Mouse (Mus musculus): Measurements from ENCODE around the gene Ndufs7. TPM values are rescaled to one million over a fixed set of nuclear protein-coding genes. Genes with fewer than 3 reads are reported as not detected.
A peak's percentile ranks its signal among the peaks of the same experiment; 100 is the strongest.

Gene Ndufs7
- polyA plus RNA-seq, 1 experiment from 2014 or later: 605 TPM

GRCm38 (mm10) chr10:80259861-80260641 is 11.1 kb downstream of the Ndufs7 start:
- H3K27me3 ChIP-seq (replicated peaks; ENCODE audit: control insufficient read depth, insufficient read depth, low read length): no peaks in the 10 kb centered on the region
- peak overlapping the region; percentile 45 for H3K4me3 ChIP-seq (ENCODE audit: low read depth, low read length)
- ATAC-seq: no peak
- H3K9me3 ChIP-seq (ENCODE audit: control insufficient read depth): no peaks in the 10 kb centered on the region
- WGBS: 7% methylated on average over 19 of the region's 19 CpGs
- peaks cover 41% of the 10 kb centered on the region for H3K36me3 ChIP-seq (ENCODE audit: control insufficient read depth, insufficient read depth)
- TF ChIP-seq CTCF (IDR thresholded peaks at IDR 0.05; ENCODE audit: low read depth): no peak
- H3K27ac ChIP-seq (ENCODE audit: low read depth, low read length): peak overlapping the region; percentile 93
- peak overlapping the region; percentile 95 for H3K4me2 ChIP-seq (replicated peaks; ENCODE audit: low read depth)
- H3K9ac ChIP-seq (ENCODE audit: low read depth, low read length): peak overlapping the region; percentile 51
- H3K4me1 ChIP-seq (replicated peaks; ENCODE audit: control insufficient read depth, insufficient read depth, low read length): peaks cover 7% of the 10 kb centered on the region; the same call in 1 of the 2 replicates

GRCm38 (mm10) chr10:80260642-80261584 is 12.0 kb downstream of the Ndufs7 start, which contains the start of the genes Gamt and Dazap1:
Gamt (minus strand) TSS chr10:80261012.
Dazap1 (plus strand) TSS chr10:80261486.
- peak within 1 kb of the TSS; percentile 54 for H3K9ac ChIP-seq (ENCODE audit: low read depth, low read length)
- TF ChIP-seq CTCF (IDR thresholded peaks at IDR 0.05; ENCODE audit: low read depth): 0 out of 2 replicates have a peak, but pooled peaks have one; percentile 1
- peak within 1 kb of the TSS; percentile 93 for H3K27ac ChIP-seq (ENCODE audit: low read depth, low read length)
- H3K36me3 ChIP-seq (ENCODE audit: control insufficient read depth, insufficient read depth): peaks cover 32% of the 10 kb centered on the region
- under 1% methylated on average over 49 of the region's 49 CpGs for WGBS
- H3K4me3 ChIP-seq (ENCODE audit: low read depth, low read length): peak within 1 kb of the TSS; percentile 45
- peak; percentile 88 for ATAC-seq
- H3K27me3 ChIP-seq (replicated peaks; ENCODE audit: control insufficient read depth, insufficient read depth, low read length): no peaks in the 10 kb centered on the region
- peaks cover 7% of the 10 kb centered on the region; the same call in 1 of the 2 replicates for H3K4me1 ChIP-seq (replicated peaks; ENCODE audit: control insufficient read depth, insufficient read depth, low read length)
- H3K9me3 ChIP-seq (ENCODE audit: control insufficient read depth): no peaks in the 10 kb centered on the region
- peak within 1 kb of the TSS; percentile 95 for H3K4me2 ChIP-seq (replicated peaks; ENCODE audit: low read depth)

- Histone ChIP-seq H3K36me3 (ENCODE audit: control insufficient read depth, insufficient read depth) (peaks cover 25% of the 10 kb centered on the region; the same call in 1 of the 2 replicates), H3K9ac (ENCODE audit: low read depth, low read length) (peak overlapping the region; percentile 54), H3K27me3 (replicated peaks; ENCODE audit: control insufficient read depth, insufficient read depth, low read length) (no peaks in the 10 kb centered on the region), H3K9me3 (ENCODE audit: control insufficient read depth) (no peaks in the 10 kb centered on the region), H3K4me2 (replicated peaks; ENCODE audit: low read depth) (peak overlapping the region; percentile 95), H3K27ac (ENCODE audit: low read depth, low read length) (peak overlapping the region; percentile 93), H3K4me1 (replicated peaks; ENCODE audit: control insufficient read depth, insufficient read depth, low read length) (peaks cover 7% of the 10 kb centered on the region; the same call in 1 of the 2 replicates), H3K4me3 (ENCODE audit: low read depth, low read length) (peak overlapping the region; percentile 45)
- ATAC-seq: peak; percentile 73
- under 1% methylated on average over 14 of the region's 14 CpGs for WGBS
- TF ChIP-seq CTCF (IDR thresholded peaks at IDR 0.05; ENCODE audit: low read depth): no peak
Observed at GRCm38 (mm10) chr10:80261585-80261968, 12.7 kb downstream of the Ndufs7 start.

DNA sequence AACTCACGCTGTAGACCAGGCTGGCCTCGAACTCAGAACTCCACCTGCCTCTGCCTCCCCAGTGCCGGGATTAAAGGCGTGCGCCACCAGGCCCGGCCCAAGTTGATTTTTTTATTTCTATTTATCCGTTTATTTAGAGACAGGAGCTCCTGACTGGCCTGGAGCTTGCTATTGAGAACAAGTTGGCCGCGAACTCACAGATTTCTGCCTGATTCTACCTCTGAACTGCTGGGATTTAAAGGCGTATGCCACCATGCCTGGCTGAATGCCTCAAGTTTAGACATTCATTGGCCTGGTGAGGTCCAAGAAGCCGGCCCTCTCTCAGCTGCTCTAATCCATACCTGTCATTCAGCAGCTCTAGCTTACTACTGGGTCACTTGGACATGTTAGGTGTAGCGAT is 13.2 kb downstream of the Ndufs7 start:
- no peaks in the 10 kb centered on the region for H3K9me3 ChIP-seq (ENCODE audit: control insufficient read depth)
- peak overlapping the region; percentile 45 for H3K4me3 ChIP-seq (ENCODE audit: low read depth, low read length)
- H3K27ac ChIP-seq (ENCODE audit: low read depth, low read length): peak overlapping the region; percentile 93; the same call in 1 of the 2 replicates
- no peak for TF ChIP-seq CTCF (IDR thresholded peaks at IDR 0.05; ENCODE audit: low read depth)
- peak overlapping the region; percentile 54; the same call in 1 of the 2 replicates for H3K9ac ChIP-seq (ENCODE audit: low read depth, low read length)
- ATAC-seq: no peak
- peak overlapping the region; percentile 95 for H3K4me2 ChIP-seq (replicated peaks; ENCODE audit: low read depth)
- peaks cover 19% of the 10 kb centered on the region; the same call in 1 of the 2 replicates for H3K36me3 ChIP-seq (ENCODE audit: control insufficient read depth, insufficient read depth)
- 65% methylated on average over 12 of the region's 12 CpGs for WGBS
- H3K4me1 ChIP-seq (replicated peaks; ENCODE audit: control insufficient read depth, insufficient read depth, low read length): peaks cover 7% of the 10 kb centered on the region; the same call in 1 of the 2 replicates
- no peaks in the 10 kb centered on the region for H3K27me3 ChIP-seq (replicated peaks; ENCODE audit: control insufficient read depth, insufficient read depth, low read length)

DNA sequence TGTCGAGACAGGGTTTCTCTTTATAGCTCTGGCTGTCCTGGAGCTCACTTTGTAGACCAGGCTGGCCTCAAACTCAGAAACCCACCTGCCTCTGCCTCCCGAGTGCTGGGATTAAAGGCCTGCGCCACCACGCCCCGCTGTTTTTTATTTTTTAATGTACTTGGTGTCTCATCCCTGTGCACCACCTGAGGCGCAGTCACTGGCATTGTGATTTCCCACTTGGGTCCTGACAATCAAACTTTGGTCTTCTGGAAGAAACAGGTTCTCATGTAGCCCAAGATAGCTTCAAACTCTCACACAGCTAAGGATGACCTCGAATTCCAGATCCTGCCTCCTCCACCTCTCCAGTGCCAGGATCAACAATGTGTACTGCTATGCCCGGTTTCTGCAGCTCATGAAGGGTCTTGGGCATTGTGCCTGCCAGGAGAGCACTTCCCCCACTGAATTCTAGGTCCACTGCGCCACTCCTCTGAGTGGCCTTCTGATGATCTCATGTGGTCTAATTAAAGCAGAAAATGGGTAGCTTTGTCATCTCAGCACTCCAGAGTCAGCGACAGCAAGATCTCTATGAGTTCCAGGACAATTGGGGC is 13.9 kb downstream of the Ndufs7 start:
- Histone ChIP-seq H3K27me3 (replicated peaks; ENCODE audit: control insufficient read depth, insufficient read depth, low read length) (no peaks in the 10 kb centered on the region), H3K36me3 (ENCODE audit: control insufficient read depth, insufficient read depth) (peaks cover 14% of the 10 kb centered on the region; the same call in 1 of the 2 replicates), H3K4me2 (replicated peaks; ENCODE audit: low read depth) (no peak overlapping the region), H3K27ac (ENCODE audit: low read depth, low read length) (no peak overlapping the region), H3K4me3 (ENCODE audit: low read depth, low read length) (no peak overlapping the region), H3K9me3 (ENCODE audit: control insufficient read depth) (no peaks in the 10 kb centered on the region), H3K9ac (ENCODE audit: low read depth, low read length) (no peak overlapping the region), H3K4me1 (replicated peaks; ENCODE audit: control insufficient read depth, insufficient read depth, low read length) (peaks cover 7% of the 10 kb centered on the region; the same call in 1 of the 2 replicates)
- 90% methylated on average over 10 of the region's 10 CpGs for WGBS
- TF ChIP-seq CTCF (IDR thresholded peaks at IDR 0.05; ENCODE audit: low read depth): no peak
- no peak for ATAC-seq

Measured in intestine, postnatal 0 days (tissue).